Mouse (Mus musculus): ENCODE data around the gene Hepacam.

Gene Hepacam

DNA sequence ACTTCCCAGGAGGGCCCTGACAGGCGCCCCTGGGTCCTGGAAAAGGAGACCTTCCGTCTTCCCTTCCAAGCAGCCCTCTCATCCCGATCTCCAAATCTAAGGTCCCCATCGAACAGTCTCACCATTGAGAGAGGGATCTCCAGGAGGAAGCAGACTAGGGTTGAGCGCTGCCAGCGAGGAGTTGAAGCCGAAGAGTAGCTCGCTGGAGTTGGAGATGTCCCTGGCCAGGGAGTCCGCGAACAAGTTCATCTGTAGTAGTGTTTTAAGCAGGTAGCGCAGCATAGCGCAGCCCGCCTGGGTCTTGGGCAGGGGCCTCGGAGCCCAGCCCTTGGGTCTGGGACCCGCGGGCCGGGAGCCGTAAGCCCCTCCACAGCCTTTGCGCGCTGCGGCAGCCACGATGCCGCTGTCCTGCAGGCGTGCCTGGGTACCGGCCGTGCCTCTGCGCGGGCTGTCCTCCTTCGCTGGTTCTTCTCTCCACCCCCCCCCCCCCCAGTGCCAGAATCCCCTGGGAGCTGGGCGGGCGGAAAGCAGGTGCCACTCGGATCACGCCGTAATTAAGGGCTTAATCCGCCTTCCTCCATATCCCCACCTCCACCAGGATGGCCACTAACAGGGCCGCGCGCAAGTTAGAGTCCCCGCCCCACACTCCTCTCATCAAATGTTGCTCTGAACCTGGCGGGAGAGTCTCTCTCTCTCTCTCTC lies 65.7 kb downstream of the Hepacam start, which contains the start of gene Robo3:
TSS of gene Robo3 (minus strand) at position 527 of the 702 bp plus-strand sequence.
- no peak for DNase-seq (ENCODE audit: extremely low read depth, insufficient read length, low spot score)

DNA sequence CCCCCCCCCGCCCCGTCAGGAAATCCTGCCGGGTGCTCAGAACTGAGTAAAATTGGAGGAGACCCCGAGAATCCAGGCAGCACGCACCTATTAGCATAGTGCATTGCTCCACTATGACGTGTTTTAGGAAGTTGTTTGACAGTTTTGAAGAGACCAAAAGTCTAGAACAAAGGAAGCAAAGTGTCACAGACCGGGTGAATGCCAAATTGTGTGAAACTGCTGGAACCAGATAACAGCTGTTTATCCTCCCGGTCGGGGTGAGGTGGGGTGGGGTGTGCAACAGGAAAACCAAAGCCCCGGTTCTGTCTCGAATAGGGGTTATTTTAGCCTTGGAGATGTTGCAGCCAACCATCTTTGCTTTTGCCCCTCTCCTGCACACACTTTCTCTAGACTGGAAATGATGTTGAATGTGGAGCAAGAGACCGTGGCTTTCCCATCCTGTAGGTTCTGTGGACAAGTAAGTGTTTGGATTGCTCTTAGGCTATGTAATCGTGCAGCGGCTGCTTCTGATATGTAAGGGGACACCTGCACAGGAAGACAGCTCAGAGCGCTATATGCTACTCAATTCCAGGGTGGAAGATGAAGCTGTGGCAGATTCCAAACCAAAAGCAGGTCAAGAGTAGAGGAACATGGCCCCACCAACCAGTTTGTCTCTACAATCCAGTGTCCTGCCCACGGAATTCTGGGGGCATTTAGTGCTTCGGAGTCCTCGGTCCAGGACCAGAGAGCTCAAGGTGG lies 66.8 kb downstream of the Hepacam start:
- no peak for DNase-seq (ENCODE audit: extremely low read depth, insufficient read length, low spot score)

DNA sequence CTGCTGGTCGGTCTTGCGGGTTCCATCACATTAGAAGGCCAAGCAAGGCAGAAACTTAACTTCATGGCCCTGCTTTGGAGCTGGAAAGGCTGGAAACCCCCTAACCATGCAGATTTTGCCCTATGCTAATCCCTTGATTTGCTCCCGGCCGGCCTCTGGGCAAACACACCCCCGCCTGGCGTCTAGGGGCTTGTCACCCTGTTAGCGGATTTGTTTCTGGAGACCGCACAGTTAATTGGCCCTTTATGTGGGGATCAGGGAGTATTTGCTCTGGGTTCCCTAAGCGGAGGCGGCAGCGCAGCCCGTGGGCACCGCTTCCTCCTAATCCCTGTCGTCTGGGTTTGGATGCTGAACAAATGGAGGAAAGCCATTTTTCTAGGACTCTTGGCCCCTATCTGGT lies 67.8 kb downstream of the Hepacam start:
- DNase-seq (ENCODE audit: extremely low read depth, insufficient read length, low spot score): no peak

DNA sequence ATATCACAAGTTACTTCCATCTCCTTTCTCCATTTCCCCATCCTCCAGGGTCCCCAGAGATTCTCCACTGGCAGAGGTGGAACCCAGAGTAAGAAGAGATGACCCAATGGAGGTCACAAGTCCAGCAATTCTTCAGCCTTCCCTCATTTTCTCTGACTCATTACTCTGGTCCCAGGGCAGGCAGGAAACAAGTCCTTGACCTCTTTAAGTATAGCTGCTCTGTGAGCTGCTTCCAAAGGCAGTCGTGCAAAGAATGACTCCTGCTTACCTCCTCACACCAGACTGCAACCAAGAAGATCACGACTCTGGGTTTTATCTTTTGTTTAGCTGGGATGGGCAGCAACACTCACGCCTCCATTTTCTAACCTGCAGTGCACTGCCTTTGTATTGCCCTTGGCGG lies 68.5 kb downstream of the Hepacam start:
- DNase-seq (ENCODE audit: extremely low read depth, insufficient read length, low spot score): no peak
